Mouse (Mus musculus) megakaryocyte, embryonic 14.5 days (primary cell): ENCODE data around the gene Ppp1r14a. TPM values are rescaled to one million over a fixed set of nuclear protein-coding genes. Genes with fewer than 3 reads are reported as not detected.

Source experiments
- H3K27me3 ChIP-seq: replicated peaks from 2 replicates; pipeline ENCODE3; 2012; ENCODE audit warnings: inconsistent platforms
- H3K36me3 ChIP-seq: replicated peaks from 2 replicates; pipeline ENCODE3; 2012; ENCODE audit warnings: low read length, inconsistent platforms, mixed read lengths
- H3K4me1 ChIP-seq: 2 replicates; pipeline ENCODE4 v1.6.1; 2012; ENCODE audit warnings: inconsistent platforms
- H3K4me3 ChIP-seq: replicated peaks from 2 replicates; pipeline ENCODE3; 2012; ENCODE audit warnings: moderate library complexity, mild to moderate bottlenecking, inconsistent platforms
- H3K9me3 ChIP-seq: 2 replicates; pipeline ENCODE4 v1.6.1; 2012; ENCODE audit warnings: inconsistent platforms
- FLI1 ChIP-seq: IDR thresholded peaks from 2 replicates; pipeline ENCODE4 v1.6.1; 2012; ENCODE audit warnings: low read length, inconsistent platforms, mixed read lengths
- GATA1 ChIP-seq: IDR thresholded peaks from 3 replicates; pipeline ENCODE4 v1.6.1; 2012; ENCODE audit warnings: mixed read lengths, low read length, inconsistent platforms, borderline replicate concordance
- polyA plus RNA-seq: library from polyadenylated mRNA; stranded (reverse); fragments of >175 nt; gene quantifications from 2 replicates; pipeline ENCODE4 v1.2.3, GENCODE M21; 2012; ENCODE audit warnings: low replicate concordance; ENCODE audit not compliant: insufficient read depth

The Ppp1r14a gene
- polyA plus RNA-seq, 1 experiment, result 12.7 TPM

GRCm38 (mm10) chr7:29255875-29256274 lies 33.2 kb upstream of the Ppp1r14a start:
- TF ChIP-seq FLI1 (no peak), GATA1 (no peak)
- Histone ChIP-seq H3K9me3 (no peaks in the 10 kb centered on the region), H3K36me3 (peaks cover 14% of the 10 kb centered on the region), H3K4me3 (no peak overlapping the region), H3K4me1 (peaks cover 70% of the 10 kb centered on the region), H3K27me3 (no peaks in the 10 kb centered on the region)

DNA sequence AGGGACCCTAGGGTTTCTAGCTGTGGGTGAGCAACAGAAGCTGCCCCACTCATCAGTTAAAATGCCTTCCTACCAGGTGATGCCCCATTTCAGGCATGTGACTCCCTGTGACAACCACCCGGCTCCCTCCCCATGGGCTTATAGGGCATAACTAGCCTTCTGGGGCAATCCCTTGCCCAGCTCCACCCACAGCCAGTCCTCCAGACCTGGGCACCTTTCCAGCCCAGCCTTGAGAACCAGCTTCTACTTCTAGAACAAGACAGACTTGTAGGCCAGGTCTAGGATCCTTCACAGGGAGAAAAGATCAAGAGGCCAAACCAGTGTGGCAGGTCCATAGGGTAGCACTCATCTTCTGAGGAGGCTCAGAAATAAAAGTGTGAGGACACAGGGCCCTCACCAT lies 31.7 kb upstream of the Ppp1r14a start:
- Histone ChIP-seq H3K9me3 (no peaks in the 10 kb centered on the region), H3K4me3 (no peak overlapping the region), H3K4me1 (peaks cover 68% of the 10 kb centered on the region), H3K36me3 (peaks cover 14% of the 10 kb centered on the region), H3K27me3 (no peaks in the 10 kb centered on the region)
- TF ChIP-seq GATA1, result no peak
- TF ChIP-seq FLI1, result no peak

DNA sequence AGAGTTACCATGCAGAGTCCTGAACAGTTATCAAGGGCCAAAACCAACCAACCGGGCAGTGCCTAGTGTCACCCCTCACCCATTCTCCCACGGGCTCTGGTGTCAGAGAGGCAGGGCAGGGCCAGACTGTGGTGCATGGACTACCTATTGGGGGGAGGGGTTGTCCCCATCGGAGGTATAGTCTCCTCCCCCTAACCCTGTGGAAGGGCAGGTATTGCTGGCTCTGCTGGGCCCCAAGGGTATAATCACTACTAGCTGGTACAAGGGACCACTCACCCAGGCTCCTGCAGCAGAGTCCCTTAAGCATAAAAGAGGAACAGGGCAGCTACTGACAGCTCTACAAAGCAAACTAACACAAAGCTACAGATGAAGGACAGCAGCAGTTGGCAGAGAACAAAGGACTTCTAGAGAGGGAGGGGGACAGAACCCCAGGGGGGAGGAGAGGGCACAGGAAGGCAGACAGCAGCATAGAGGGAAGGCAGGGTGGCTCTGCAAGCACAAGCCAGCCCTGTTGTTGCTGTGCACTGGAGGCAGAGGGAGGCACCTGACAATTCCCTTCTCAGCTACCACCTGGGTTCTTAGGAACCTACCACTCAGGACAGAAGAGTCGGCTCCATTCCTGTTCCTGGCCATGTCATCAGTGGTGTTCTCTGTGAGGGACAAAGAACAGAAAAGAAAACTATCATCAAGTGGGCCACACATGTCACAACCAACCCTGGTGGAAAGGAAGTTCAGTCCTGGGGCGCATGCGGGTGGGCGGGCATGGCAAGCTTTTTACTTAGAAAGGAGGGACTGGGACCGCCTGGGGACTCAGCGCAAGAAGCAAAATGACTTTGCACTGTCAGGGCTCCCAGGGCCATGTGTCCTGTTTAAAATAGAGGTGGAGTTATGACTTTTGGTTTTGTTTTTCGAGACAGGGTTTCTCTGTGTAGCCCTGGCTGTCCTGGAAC lies 29.1 kb upstream of the Ppp1r14a start:
- no peaks in the 10 kb centered on the region for H3K27me3 ChIP-seq
- TF ChIP-seq FLI1 (no peak), GATA1 (no peak)
- H3K9me3 ChIP-seq, result no peaks in the 10 kb centered on the region
- peaks cover 14% of the 10 kb centered on the region for H3K36me3 ChIP-seq
- peaks cover 44% of the 10 kb centered on the region for H3K4me1 ChIP-seq
- H3K4me3 ChIP-seq, result peak overlapping the region; percentile 56

DNA sequence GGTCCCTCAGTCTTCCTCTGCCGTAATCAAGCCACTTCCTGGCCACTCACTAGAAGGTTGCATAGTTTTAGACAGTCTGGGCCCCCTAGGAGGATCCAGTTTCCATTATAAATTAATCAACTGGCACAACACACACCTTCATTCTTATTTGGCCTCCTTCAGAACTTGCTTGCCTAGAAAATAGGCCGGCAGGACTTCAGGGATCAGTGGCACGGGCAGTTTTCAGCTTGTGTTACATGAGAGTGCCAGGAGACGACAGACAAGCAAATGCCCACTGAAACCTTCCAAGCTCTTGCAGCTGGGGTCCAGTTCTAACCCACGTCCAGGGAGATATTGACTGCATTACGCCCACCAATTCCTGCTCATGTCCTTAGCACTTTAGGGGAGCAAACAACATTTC lies 27.0 kb upstream of the Ppp1r14a start:
- H3K36me3 ChIP-seq, result peaks cover 9% of the 10 kb centered on the region

DNA sequence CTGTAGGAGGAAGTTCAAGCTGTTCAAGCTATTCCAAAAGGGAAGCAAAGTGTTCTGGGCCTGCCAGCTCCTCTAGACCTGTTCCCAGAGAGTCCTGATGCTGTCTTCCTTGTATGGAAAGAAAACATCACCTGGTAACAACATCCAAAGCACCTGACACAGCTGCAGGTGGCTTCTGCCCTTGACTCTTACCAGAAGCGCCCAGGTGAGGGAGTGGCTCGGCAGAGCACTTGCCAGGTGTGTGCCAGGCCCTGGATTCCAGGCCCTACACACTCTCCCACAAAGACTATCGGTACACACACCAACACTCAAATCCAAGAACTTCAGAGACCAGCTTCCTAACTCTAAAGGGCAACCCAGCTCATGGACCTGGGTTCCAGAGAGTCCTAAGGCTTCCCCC lies 25.3 kb upstream of the Ppp1r14a start:
- no peak overlapping the region for H3K4me3 ChIP-seq
- H3K9me3 ChIP-seq, result no peaks in the 10 kb centered on the region
- H3K36me3 ChIP-seq, result peaks cover 4% of the 10 kb centered on the region
- H3K4me1 ChIP-seq, result peaks cover 26% of the 10 kb centered on the region
- no peaks in the 10 kb centered on the region for H3K27me3 ChIP-seq
- TF ChIP-seq GATA1 (no peak), FLI1 (no peak)

More for the DNA sequence above, 27.0 kb upstream of the Ppp1r14a start:
- TF ChIP-seq GATA1 (no peak), FLI1 (no peak)
- Histone ChIP-seq H3K27me3 (no peaks in the 10 kb centered on the region), H3K9me3 (no peaks in the 10 kb centered on the region), H3K4me3 (no peak overlapping the region), H3K4me1 (peaks cover 42% of the 10 kb centered on the region)

DNA sequence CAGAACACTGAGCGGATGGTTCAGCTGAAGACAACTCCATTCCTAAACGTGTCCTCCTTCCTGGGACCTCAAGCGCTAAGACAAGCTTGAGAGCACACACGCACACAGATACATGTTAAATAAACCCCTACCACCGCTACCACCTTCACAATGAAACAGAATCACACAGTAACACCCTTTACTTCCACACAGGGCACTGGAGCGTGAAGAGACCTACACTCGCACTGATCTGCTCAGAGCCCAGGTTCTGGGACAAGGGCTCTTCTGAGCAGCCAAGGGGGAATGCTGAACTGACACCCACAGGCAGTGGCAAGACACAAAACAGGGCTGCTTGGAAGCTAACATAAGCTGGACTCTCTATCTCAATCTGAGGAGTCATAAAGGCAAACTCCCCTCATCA lies 23.5 kb upstream of the Ppp1r14a start:
- no peaks in the 10 kb centered on the region for H3K36me3 ChIP-seq
- no peak for TF ChIP-seq GATA1
- no peak for TF ChIP-seq FLI1
- H3K9me3 ChIP-seq, result no peaks in the 10 kb centered on the region
- no peak overlapping the region for H3K4me3 ChIP-seq
- H3K4me1 ChIP-seq, result peaks cover 21% of the 10 kb centered on the region
- no peaks in the 10 kb centered on the region for H3K27me3 ChIP-seq

DNA sequence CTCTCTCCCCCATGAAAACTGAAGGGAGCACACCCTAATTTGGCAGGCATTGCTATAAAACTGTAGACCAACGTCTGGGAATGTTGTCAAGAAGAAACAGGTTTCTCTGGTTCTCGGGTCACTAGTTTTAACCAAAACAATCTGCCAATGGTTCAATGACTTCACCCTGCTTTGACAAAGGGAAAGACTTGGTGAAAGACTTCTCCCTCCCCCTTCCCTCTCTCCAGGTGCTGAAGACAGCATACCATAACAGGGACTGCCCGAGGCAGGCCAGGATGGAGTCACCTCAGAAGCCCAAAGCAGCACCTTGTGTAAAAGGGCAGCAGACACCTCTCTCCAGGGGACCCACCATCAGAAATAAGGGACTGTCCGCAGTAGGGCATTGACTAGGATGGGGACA lies 22.2 kb upstream of the Ppp1r14a start:
- Histone ChIP-seq H3K9me3 (no peaks in the 10 kb centered on the region), H3K4me1 (peaks cover 22% of the 10 kb centered on the region), H3K4me3 (no peak overlapping the region), H3K36me3 (no peaks in the 10 kb centered on the region), H3K27me3 (peaks cover 7% of the 10 kb centered on the region)
- TF ChIP-seq GATA1, result no peak

DNA sequence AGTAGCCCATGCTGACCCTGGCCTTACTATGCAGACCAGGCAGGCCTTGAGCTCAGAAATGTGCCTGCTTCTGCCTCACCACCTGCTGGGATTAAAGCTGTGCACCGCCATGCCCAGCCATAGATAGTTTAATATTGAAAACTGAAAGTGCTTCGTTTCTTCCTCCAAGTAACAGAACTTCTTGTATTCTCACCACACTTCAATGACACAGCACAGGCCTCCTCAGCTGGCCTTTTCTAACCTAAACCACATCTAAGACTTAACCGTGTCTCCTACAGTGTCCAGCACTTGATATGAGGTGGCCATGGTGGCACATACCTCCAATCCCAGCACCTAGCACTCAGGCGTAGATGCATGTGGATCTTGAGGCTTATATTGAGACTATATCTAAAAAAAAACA lies 18.7 kb upstream of the Ppp1r14a start:
- H3K9me3 ChIP-seq, result no peaks in the 10 kb centered on the region
- H3K4me1 ChIP-seq, result peaks cover 29% of the 10 kb centered on the region
- TF ChIP-seq FLI1 (no peak), GATA1 (no peak)
- no peaks in the 10 kb centered on the region for H3K36me3 ChIP-seq
- H3K4me3 ChIP-seq, result peak overlapping the region; percentile 57
- peaks cover 8% of the 10 kb centered on the region for H3K27me3 ChIP-seq

GRCm38 (mm10) chr7:29271687-29272465 lies 17.2 kb upstream of the Ppp1r14a start:
- Histone ChIP-seq H3K4me1 (peaks cover 38% of the 10 kb centered on the region), H3K4me3 (no peak overlapping the region), H3K36me3 (no peaks in the 10 kb centered on the region), H3K9me3 (no peaks in the 10 kb centered on the region), H3K27me3 (peaks cover 8% of the 10 kb centered on the region)
- TF ChIP-seq FLI1 (no peak), GATA1 (no peak)

DNA sequence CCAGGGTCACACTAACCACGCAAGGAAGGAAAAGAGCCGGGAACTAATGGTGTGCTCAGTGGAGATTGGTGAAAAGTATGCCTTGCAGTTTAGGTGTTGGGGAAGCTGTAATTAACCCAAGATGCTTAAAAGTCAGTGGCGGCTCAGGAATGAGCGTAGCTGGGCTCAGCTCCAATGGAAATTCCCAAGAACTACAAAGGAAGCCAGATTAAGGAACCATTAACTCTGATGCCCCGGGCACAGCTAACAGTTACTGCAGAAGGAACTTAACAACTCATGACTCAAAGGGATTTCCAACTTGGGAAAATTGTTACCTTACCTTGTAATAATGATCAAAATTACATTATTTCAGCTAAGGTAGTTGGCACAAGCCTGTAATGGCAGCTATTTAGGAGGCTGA lies 12.4 kb upstream of the Ppp1r14a start:
- no peaks in the 10 kb centered on the region for H3K9me3 ChIP-seq
- TF ChIP-seq GATA1 (no peak), FLI1 (no peak)
- no peaks in the 10 kb centered on the region for H3K36me3 ChIP-seq
- H3K4me3 ChIP-seq, result no peak overlapping the region
- peaks cover 50% of the 10 kb centered on the region for H3K4me1 ChIP-seq
- H3K27me3 ChIP-seq, result peaks cover 26% of the 10 kb centered on the region
